Mouse (Mus musculus) midbrain, postnatal 0 days (tissue): Measurements from ENCODE around the gene Lgmn. TPM values are rescaled to one million over a fixed set of nuclear protein-coding genes. Genes with fewer than 3 reads are reported as not detected.

Experiments used
- ATAC-seq: fragments of 200-750 bp; cut with Nextera tagmentation; 2 replicates; pipeline ENCODE4 v1.8.0; 2017; ENCODE audit warnings: moderate number of reproducible peaks, mild to moderate bottlenecking, moderate TSS enrichment, moderate library complexity; ENCODE audit not compliant: low FRiP score
- DNase-seq: peaks from one replicate; pipeline ENCODE4 v3.0.0-alpha.2; 2015; ENCODE audit warnings: low spot score
- H3K27ac ChIP-seq: fragments of 300-500 bp; sonication (generic); 2 replicates; pipeline ENCODE4 v1.5.1; 2014; ENCODE audit warnings: low read depth, mild to moderate bottlenecking, low read length, mixed read lengths
- H3K27me3 ChIP-seq: fragments of 300-500 bp; sonication (generic); 2 replicates; pipeline ENCODE4 v1.6.1; 2014; ENCODE audit warnings: low read length, control low read depth, mixed read lengths; ENCODE audit not compliant: insufficient read depth
- H3K36me3 ChIP-seq: fragments of 300-500 bp; sonication (generic); 2 replicates; pipeline ENCODE4 v1.6.1; 2014; ENCODE audit warnings: low read length, control low read depth, mixed read lengths; ENCODE audit not compliant: insufficient read depth
- H3K4me1 ChIP-seq: fragments of 300-500 bp; sonication (generic); 2 replicates; pipeline ENCODE4 v1.6.1; 2014; ENCODE audit warnings: mild to moderate bottlenecking, control low read depth, antibody characterized with exemption, low read length, mixed read lengths; ENCODE audit not compliant: insufficient read depth
- H3K4me2 ChIP-seq: fragments of 300-500 bp; sonication (generic); 2 replicates; pipeline ENCODE4 v1.6.1; 2014; ENCODE audit warnings: low read depth, mild to moderate bottlenecking, low read length, mixed read lengths; ENCODE audit not compliant: poor library complexity, severe bottlenecking
- H3K4me3 ChIP-seq: fragments of 300-500 bp; sonication (generic); 2 replicates; pipeline ENCODE4 v1.5.1; 2014; ENCODE audit warnings: low read depth, mild to moderate bottlenecking, low read length, moderate library complexity
- H3K9ac ChIP-seq: fragments of 300-500 bp; sonication (generic); replicated peaks from 2 replicates; pipeline ENCODE4 v1.6.1; 2014; ENCODE audit warnings: mild to moderate bottlenecking, low read length, moderate library complexity, mixed read lengths; ENCODE audit not compliant: poor library complexity, severe bottlenecking
- H3K9me3 ChIP-seq: fragments of 300-500 bp; sonication (generic); 2 replicates; pipeline ENCODE4 v1.6.1; 2016; ENCODE audit warnings: low read length, control low read depth
- CTCF ChIP-seq: IDR thresholded peaks from 2 replicates; pipeline ENCODE4 v1.5.1; 2016; ENCODE audit warnings: antibody characterized with exemption, mild to moderate bottlenecking
- WGBS: fragments of 180-500 bp; shearing (Covaris S2); extraction: QIAGEN DNeasy Blood & Tissue Kit; methylation state at CpG from one replicate; pipeline ENCODE4 v1.1.7; 2014; 5-methylcytosine and 5-hydroxymethylcytosine counted together
- polyA plus RNA-seq: library from polyadenylated mRNA; unstranded; fragments of >200 nt; fragmentation: Nextera tagmentation; extraction: Ambion mirVana; gene quantifications from 2 replicates; pipeline ENCODE4 v1.2.1, GENCODE M21; 2015
- total RNA-seq: library from RNA; depleted of rRNA; stranded (reverse); fragments of >200 nt; gene quantifications from 2 replicates; pipeline ENCODE4 v1.2.3, GENCODE M21; 2014

Gene Lgmn
- total and polyA plus RNA-seq, 2 experiments from 2014 or later: 124 to 148 TPM

GRCm38 (mm10) chr12:102422065-102422464, 17.5 kb downstream of the Lgmn start:
- H3K27me3 ChIP-seq: no peaks in the 10 kb centered on the region
- no peaks in the 10 kb centered on the region for H3K4me1 ChIP-seq
- ATAC-seq (no peak), DNase-seq (no peak)
- no peak overlapping the region for H3K4me2 ChIP-seq
- H3K4me3 ChIP-seq: no peak overlapping the region
- TF ChIP-seq CTCF: no peak
- peaks cover 11% of the 10 kb centered on the region for H3K36me3 ChIP-seq
- WGBS: 76% methylated on average over 6 of the region's 6 CpGs
- H3K27ac ChIP-seq: no peak overlapping the region
- no peaks in the 10 kb centered on the region for H3K9me3 ChIP-seq
- H3K9ac ChIP-seq: no peak overlapping the region

- Histone ChIP-seq H3K4me1 (no peaks in the 10 kb centered on the region), H3K9ac (no peak overlapping the region), H3K27ac (no peak overlapping the region), H3K27me3 (no peaks in the 10 kb centered on the region), H3K36me3 (peaks cover 11% of the 10 kb centered on the region), H3K4me3 (no peak overlapping the region), H3K9me3 (no peaks in the 10 kb centered on the region), H3K4me2 (no peak overlapping the region)
- WGBS: 91% methylated on average over 10 of the region's 10 CpGs
- TF ChIP-seq CTCF: no peak
- no peak for ATAC-seq
- DNase-seq: peak; percentile 29
These were observed 19.3 kb downstream of the Lgmn start for GRCm38 (mm10) chr12:102420168-102420890.

- Histone ChIP-seq H3K4me1 (no peaks in the 10 kb centered on the region), H3K9ac (no peak overlapping the region), H3K4me2 (no peak overlapping the region), H3K9me3 (no peaks in the 10 kb centered on the region), H3K27me3 (no peaks in the 10 kb centered on the region), H3K4me3 (no peak overlapping the region), H3K27ac (no peak overlapping the region), H3K36me3 (peaks cover 16% of the 10 kb centered on the region)
- WGBS: 42% methylated on average over 3 of the region's 3 CpGs
- ATAC-seq: peak; percentile 59; the same call in 1 of the 2 replicates
- no peak for TF ChIP-seq CTCF
- peak; percentile 88 for DNase-seq
These were observed 20.1 kb downstream of the Lgmn start for GRCm38 (mm10) chr12:102419544-102419943.

GRCm38 (mm10) chr12:102417701-102418100, 21.9 kb downstream of the Lgmn start:
- DNase-seq (no peak), ATAC-seq (no peak)
- H3K27ac ChIP-seq: no peak overlapping the region
- H3K9ac ChIP-seq: no peak overlapping the region
- no peaks in the 10 kb centered on the region for H3K27me3 ChIP-seq
- H3K4me1 ChIP-seq: no peaks in the 10 kb centered on the region
- WGBS: 97% methylated on average over 6 of the region's 6 CpGs
- H3K9me3 ChIP-seq: no peaks in the 10 kb centered on the region
- H3K4me2 ChIP-seq: no peak overlapping the region
- no peak overlapping the region for H3K4me3 ChIP-seq
- peaks cover 15% of the 10 kb centered on the region for H3K36me3 ChIP-seq
- no peak for TF ChIP-seq CTCF

GRCm38 (mm10) chr12:102416955-102417510, 22.6 kb downstream of the Lgmn start:
- H3K9ac ChIP-seq: no peak overlapping the region
- no peaks in the 10 kb centered on the region for H3K9me3 ChIP-seq
- ATAC-seq: no peak
- H3K36me3 ChIP-seq: peaks cover 12% of the 10 kb centered on the region
- H3K4me3 ChIP-seq: no peak overlapping the region
- no peaks in the 10 kb centered on the region for H3K27me3 ChIP-seq
- 75% methylated on average over 7 of the region's 7 CpGs for WGBS
- H3K4me2 ChIP-seq: no peak overlapping the region
- no peak overlapping the region for H3K27ac ChIP-seq
- H3K4me1 ChIP-seq: no peaks in the 10 kb centered on the region
- no peak for TF ChIP-seq CTCF
- DNase-seq: no peak

- Histone ChIP-seq H3K36me3 (peaks cover 10% of the 10 kb centered on the region; the same call in 1 of the 2 replicates), H3K4me3 (no peak overlapping the region), H3K27ac (no peak overlapping the region), H3K4me1 (no peaks in the 10 kb centered on the region), H3K9me3 (no peaks in the 10 kb centered on the region), H3K27me3 (no peaks in the 10 kb centered on the region), H3K9ac (no peak overlapping the region), H3K4me2 (no peak overlapping the region)
- ATAC-seq (no peak), DNase-seq (no peak)
- TF ChIP-seq CTCF: no peak
- WGBS: 43% methylated on average over 7 of the region's 7 CpGs
These were observed 23.2 kb downstream of the Lgmn start for GRCm38 (mm10) chr12:102416391-102416837.
